Mouse (Mus musculus) embryonic fibroblast, embryonic 13.5 days (primary cell): ENCODE measurements around the gene Tox4. TPM values are rescaled to one million over a fixed set of nuclear protein-coding genes. Genes with fewer than 3 reads are reported as not detected.

Experiments used
- H3K27ac ChIP-seq: 2 replicates; pipeline ENCODE4 v1.5.1; 2012; ENCODE audit warnings: low read length, control low read depth, inconsistent platforms; ENCODE audit not compliant: insufficient read depth
- H3K4me1 ChIP-seq: 2 replicates; pipeline ENCODE4 v1.6.1; 2011; ENCODE audit warnings: low read length; ENCODE audit not compliant: control insufficient read depth, insufficient read depth
- H3K4me3 ChIP-seq: 2 replicates; pipeline ENCODE4 v1.5.1; 2011; ENCODE audit warnings: mild to moderate bottlenecking, control low read depth, low read length; ENCODE audit not compliant: insufficient read depth
- CTCF ChIP-seq: IDR thresholded peaks from 2 replicates; pipeline ENCODE4 v1.5.1; 2011; ENCODE audit warnings: mild to moderate bottlenecking, control low read depth, low read length, moderate library complexity, borderline replicate concordance; ENCODE audit not compliant: insufficient read depth
- POLR2A ChIP-seq: IDR thresholded peaks from 2 replicates; pipeline ENCODE4 v1.6.1; 2011; ENCODE audit warnings: low read depth, mild to moderate bottlenecking, control low read depth, low read length, moderate library complexity
- polyA plus RNA-seq: library from polyadenylated mRNA; stranded (reverse); fragments of >200 nt; gene quantifications from 2 replicates; pipeline ENCODE4 v1.2.4, GENCODE M21; 2011; ENCODE audit warnings: low read depth; ENCODE audit not compliant: missing spikeins, insufficient read length

Tox4 gene
- polyA plus RNA-seq, 1 experiment = 44.0 TPM

DNA sequence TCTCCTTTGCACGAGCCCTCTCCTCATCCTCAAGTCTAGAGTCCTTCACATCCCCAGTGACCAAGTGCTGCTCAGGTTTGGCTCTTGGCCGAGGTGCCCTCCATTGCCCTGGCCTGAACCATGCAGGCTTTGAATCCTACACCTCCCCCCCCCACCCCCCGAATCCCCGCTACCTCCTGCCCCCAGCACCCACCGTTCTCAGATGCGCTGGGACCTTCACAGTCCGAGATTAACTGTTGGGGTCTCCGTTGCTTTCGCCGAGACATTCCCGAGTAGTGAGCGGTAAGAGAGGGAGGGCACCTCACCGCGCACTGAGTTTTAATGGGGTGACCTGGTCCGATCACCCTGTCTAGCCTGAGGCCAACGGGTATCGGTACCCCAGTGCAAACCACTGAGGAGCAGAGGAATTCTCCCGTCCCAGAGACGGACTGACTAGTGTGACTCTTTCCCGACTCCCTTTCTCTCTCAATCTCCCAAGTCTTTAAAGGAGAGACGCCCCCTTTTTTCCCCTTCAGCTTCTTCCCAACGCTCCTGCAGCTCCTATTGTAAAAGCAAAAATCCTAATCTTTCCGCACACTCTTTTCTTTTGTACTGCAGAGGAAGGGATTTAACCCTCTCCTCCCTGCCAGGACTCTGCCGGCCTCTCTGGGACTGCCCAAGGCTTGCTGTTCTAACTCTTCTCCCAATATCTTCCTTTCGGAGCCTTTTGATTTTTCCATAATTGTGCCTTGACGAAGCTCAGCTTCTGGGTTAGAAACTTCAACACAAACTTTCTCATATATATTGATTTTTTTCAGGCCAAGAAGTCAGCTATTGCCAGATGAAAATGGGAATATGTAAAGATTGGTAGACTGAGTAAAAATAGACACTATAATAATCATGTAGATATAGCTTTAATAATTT, 49.2 kb downstream of the Tox4 start, which contains the start of gene Sall2:
Gene Sall2, minus strand, starts transcription at position 853 of the 903 bp plus-strand sequence.
- Histone ChIP-seq H3K4me1 (no peaks in the 10 kb centered on the region), H3K27ac (no peak within 1 kb of the TSS), H3K4me3 (peak within 1 kb of the TSS; percentile 10; the same call in 1 of the 2 replicates)
- TF ChIP-seq POLR2A = no peak
- no peak for TF ChIP-seq CTCF

DNA sequence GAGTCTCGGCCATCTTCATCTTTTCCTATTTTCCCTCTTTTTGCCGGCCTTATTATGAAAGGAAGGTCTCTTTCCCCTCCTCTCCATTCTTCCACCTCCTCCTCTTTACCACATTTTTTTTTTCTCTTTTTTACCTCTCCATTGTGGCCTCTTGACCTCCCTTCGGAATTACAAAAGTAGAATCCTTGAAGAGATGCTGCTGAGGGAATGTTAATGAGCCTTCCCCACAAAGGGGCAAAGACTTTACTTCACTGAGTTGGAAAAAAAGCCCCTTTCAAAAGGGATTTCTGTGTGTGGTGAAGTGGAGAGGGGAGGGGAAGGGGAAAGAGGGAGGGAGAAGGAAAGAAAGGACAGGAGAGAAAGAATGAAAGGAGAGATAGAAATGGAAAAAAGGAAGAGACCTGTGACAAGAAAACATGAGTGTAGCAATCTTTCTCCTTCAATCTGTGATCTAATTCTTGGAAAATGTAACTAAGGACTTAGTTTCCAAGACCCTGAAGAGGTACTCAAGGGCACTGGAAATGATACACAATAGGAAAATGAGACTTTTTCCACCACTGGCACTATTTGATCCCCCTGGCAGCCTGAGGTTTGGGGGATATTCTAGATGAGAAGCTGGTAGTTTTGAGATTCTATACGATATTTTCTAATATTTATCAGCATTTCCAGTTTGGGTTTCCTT, 52.3 kb downstream of the Tox4 start:
- no peak overlapping the region for H3K27ac ChIP-seq
- no peak overlapping the region for H3K4me3 ChIP-seq
- H3K4me1 ChIP-seq = no peaks in the 10 kb centered on the region
- TF ChIP-seq POLR2A (no peak), CTCF (no peak)

DNA sequence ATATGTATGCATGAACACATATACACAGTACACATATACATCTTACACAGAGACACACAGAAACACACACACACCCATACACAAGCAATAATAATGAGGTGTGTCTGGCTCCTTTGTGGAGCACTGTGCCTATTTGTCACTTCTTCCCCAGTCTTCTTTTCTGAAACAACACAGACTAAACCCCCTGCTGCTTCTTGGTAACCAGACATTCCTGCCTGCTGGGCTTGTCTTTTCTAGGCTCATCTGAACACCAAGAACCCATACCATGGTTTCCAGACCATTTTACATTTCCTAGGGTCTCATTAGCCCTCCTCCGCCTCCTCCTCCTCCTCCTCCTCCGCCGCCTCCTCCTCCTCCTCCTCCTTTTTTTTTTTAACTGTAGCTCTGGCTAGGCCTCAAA, 53.2 kb downstream of the Tox4 start:
- no peak overlapping the region for H3K4me3 ChIP-seq
- TF ChIP-seq POLR2A (no peak), CTCF (no peak)

DNA sequence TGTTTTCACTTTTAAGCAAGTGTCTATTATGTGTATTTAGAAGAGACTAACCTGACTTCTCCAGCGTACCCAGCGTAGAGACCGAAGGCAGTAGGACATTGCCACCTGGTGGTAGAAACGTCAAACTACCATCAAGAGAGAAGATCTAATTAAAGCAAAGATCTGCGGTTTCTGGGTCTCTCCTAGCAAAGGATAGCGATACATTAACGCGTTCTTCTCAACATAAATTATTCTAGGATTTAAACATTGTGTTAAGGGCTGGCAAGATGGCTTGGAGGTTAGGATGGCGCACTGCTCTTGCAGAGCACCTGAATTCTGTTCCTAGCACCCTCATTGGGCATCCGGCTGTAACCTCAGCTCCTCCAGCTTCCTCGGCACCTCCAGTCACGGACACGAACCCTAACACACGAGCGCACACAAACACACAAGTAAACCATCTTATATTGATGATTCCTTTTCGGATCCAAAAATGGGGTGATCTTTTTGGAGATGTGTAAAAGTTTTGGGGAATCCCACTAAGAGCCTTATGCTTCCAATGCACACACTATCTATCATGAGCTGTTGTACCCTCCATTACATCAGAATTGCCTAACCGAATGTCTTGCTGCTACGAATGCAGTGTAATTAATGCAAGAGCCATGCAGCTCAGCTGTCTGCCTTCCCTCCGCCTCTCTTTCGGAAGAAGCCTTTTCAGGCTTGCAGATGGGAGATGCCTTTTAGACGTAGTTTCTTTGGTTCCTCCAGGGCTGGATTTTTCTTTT, 60.0 kb downstream of the Tox4 start:
- H3K4me3 ChIP-seq = no peak overlapping the region
- H3K27ac ChIP-seq = no peak overlapping the region
- H3K4me1 ChIP-seq = no peaks in the 10 kb centered on the region
- TF ChIP-seq CTCF (peak; percentile 66; the same call in 1 of the 2 replicates), POLR2A (no peak)

More for the DNA sequence above, 53.2 kb downstream of the Tox4 start:
- no peaks in the 10 kb centered on the region for H3K4me1 ChIP-seq
- no peak overlapping the region for H3K27ac ChIP-seq

DNA sequence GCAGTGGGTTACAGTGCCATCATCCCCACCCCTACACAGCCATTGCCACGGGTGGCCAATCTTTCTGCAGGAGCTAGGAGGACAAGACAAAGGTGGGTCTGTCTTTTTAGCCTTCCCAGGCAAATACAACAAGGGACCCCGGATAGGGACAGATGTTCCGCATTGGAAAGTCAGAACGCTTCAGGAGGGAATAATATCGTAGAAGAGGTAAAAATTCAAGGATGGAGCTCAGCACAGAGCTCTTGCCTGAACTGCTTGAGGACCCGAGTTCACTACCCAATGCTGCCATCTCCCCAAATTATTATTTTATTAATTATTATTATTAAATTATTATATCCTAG, 60.5 kb downstream of the Tox4 start:
- Histone ChIP-seq H3K27ac (no peak overlapping the region), H3K4me3 (no peak overlapping the region)
- TF ChIP-seq POLR2A (no peak), CTCF (no peak)

More for the DNA sequence above, 60.5 kb downstream of the Tox4 start:
- no peaks in the 10 kb centered on the region for H3K4me1 ChIP-seq

Other genes starting within 250 kb of the Tox4 start
- not detected in 2 replicates for gene Olfr221, start 236.7 kb upstream of the Tox4 start, polyA plus RNA-seq
- gene Hnrnpc, start 175.1 kb upstream of the Tox4 start, polyA plus RNA-seq = 402 and 479 TPM in 2 replicates
- 1.8 and 3.7 TPM in 2 replicates for gene Rpgrip1, start 168.4 kb upstream of the Tox4 start, polyA plus RNA-seq
- 83.0 and 88.6 TPM in 2 replicates for gene Supt16, start 81.7 kb upstream of the Tox4 start, polyA plus RNA-seq
- gene Chd8, start 21.4 kb upstream of the Tox4 start, polyA plus RNA-seq = 141 and 146 TPM in 2 replicates
- 31.1 and 45.6 TPM in 2 replicates for gene Rab2b, start 399 bp downstream of the Tox4 start, polyA plus RNA-seq
- gene Mettl3, start 26.0 kb downstream of the Tox4 start, polyA plus RNA-seq = 49.1 and 49.4 TPM in 2 replicates
- gene Sall2, start 49.6 kb downstream of the Tox4 start, polyA plus RNA-seq = 12.1 and 15.6 TPM in 2 replicates
- gene Olfr1513, start 77.3 kb downstream of the Tox4 start, polyA plus RNA-seq = not detected in 2 replicates
- not detected in 2 replicates for gene Olfr1512, start 100.0 kb downstream of the Tox4 start, polyA plus RNA-seq
- gene Olfr1511, start 118.2 kb downstream of the Tox4 start, polyA plus RNA-seq = not detected in 2 replicates
- not detected in 2 replicates for gene Olfr1510, start 135.2 kb downstream of the Tox4 start, polyA plus RNA-seq
- gene Olfr1509, start 163.8 kb downstream of the Tox4 start, polyA plus RNA-seq = not detected in 2 replicates
- not detected in 2 replicates for gene Olfr1508, start 188.3 kb downstream of the Tox4 start, polyA plus RNA-seq
- gene Olfr1507, start 216.6 kb downstream of the Tox4 start, polyA plus RNA-seq = not detected in 2 replicates